Mouse (Mus musculus) cortical plate, adult 2 months (tissue): ENCODE data around the gene Myom3.

Experiments used
- CTCF ChIP-seq: fragments of 200-500 bp; IDR thresholded peaks from 2 replicates; pipeline ENCODE4 v1.5.1; 2011; ENCODE audit warnings: mild to moderate bottlenecking, control low read depth, low read length; ENCODE audit not compliant: insufficient read depth; ENCODE audit errors: extremely low read depth
- POLR2A ChIP-seq: fragments of 200-500 bp; IDR thresholded peaks from 2 replicates; pipeline ENCODE4 v1.6.1; 2011; ENCODE audit warnings: mild to moderate bottlenecking, low read length, control low read depth; ENCODE audit not compliant: insufficient read depth; ENCODE audit errors: extremely low read depth

DNA sequence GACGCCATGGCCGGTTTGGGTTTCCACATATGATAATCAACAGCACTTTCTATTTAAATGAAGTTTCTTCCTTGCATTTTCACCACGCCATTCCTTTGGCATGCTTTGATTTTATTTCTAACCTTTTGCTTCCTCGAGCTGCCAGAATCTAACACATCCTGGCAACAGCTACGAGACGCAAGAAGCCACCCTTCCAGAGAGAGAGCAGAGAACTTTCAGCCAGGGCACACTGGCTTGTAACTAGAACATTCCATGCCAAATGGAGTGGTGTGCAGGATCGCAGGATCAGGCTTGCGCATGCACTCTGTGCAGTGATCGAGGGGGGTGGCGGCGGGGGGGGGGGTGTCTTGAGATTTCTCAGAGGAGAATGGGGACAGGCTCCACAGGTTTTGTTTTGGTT, 72.6 kb downstream of the Myom3 start:
- no peak for TF ChIP-seq POLR2A
- no peak for TF ChIP-seq CTCF
